Mouse (Mus musculus): ENCODE results near the gene Gm8257. TPM values are rescaled to one million over a fixed set of nuclear protein-coding genes. Genes with fewer than 3 reads are reported as not detected.

Gm8257 gene
- polyA plus RNA-seq (2015; fragmentation: Nextera tagmentation; extraction: Ambion mirVana) = not detected in 2 replicates

DNA sequence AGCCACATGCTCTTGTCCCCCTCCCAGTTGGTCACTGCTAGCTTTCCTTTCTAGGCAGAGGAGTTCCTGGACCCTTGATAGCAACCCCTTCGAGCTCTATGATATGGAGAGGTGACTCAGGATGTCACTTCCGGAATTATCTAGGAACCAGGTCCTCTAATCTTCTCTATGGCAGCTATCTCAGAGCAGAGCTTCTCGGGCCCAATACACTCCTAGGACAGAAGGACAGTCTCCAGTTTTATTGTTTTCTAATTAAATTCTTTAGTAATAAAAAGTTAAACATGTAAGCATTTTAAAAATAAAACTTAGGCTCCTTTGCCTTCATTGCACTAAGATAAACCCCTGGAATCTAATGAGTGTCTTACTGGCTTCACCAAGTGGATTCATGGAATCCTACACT lies at the start of gene Gm8257:
TSS of gene Gm8257 (minus strand) at position 101 of the 400 bp plus-strand sequence.

DNA sequence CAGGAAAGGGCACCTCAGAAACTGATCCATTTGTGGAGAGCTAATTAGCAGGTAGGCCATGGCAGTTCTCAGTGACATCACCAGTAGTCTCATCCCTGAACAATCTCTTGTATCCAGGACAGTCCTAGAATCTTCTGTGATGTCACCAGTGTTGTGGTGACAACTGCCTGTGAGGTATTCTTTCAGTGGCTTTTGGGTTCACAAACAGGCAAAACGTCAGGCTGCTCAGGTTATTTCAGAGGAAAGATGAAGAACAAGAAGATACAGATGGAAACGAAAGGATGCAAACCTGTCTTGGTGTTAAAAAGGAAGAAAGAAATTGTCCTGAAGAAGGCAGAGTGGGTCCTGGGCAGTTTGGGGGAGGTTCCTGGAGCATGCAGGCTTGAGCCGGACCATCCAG lies 44.0 kb upstream of the Gm8257 start, which contains the start of gene Gm8267:
TSS of gene Gm8267 (minus strand) at position 101 of the 400 bp plus-strand sequence.

DNA sequence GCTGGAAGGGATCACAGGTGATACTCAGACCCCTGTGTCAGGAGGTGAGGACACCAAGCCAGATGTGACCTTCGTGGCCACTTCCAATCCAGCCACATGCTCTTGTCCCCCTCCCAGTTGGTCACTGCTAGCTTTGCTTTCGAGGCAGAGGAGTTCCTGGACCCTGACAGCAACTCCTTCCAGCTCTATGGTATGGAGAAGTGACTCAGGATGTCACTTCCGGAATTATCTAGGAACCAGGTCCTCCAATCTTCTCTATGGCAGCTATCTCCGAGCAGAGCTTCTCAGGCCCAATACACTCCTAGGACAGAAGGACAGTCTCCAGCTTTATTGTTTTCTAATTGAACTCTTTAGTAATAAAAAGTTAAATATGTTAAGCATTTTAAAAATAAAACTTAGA lies 78.5 kb downstream of the Gm8257 start, which contains the start of gene Gm5624:
TSS of gene Gm5624 (minus strand) at position 202 of the 400 bp plus-strand sequence.

Other genes starting within 250 kb of the Gm8257 start
- not detected in 2 replicates for gene BC061237, start 214.0 kb downstream of the Gm8257 start, polyA plus RNA-seq (2015; fragmentation: Nextera tagmentation; extraction: Ambion mirVana)
- not detected in 2 replicates for gene Gm17093, start 188.2 kb downstream of the Gm8257 start, polyA plus RNA-seq (2015; fragmentation: Nextera tagmentation; extraction: Ambion mirVana)
- gene Gm8247, start 123.3 kb downstream of the Gm8257 start, polyA plus RNA-seq (2015; fragmentation: Nextera tagmentation; extraction: Ambion mirVana) = not detected in 2 replicates
- gene Gm5624, start 78.5 kb downstream of the Gm8257 start, polyA plus RNA-seq (2015; fragmentation: Nextera tagmentation; extraction: Ambion mirVana) = not detected in 2 replicates
- not detected in 2 replicates for gene Gm8267, start 43.9 kb upstream of the Gm8257 start, polyA plus RNA-seq (2015; fragmentation: Nextera tagmentation; extraction: Ambion mirVana)
- not detected in 2 replicates for gene Ptgdr, start 152.9 kb upstream of the Gm8257 start, polyA plus RNA-seq (2015; fragmentation: Nextera tagmentation; extraction: Ambion mirVana)

Data from urinary bladder, postnatal 0 days (tissue).